Mouse (Mus musculus) mouse trophoblast stem cell (cell line): ENCODE measurements at regions not wholly inside any gene's neighbourhood (a gene's known extent, or its start where the extent isn't known, plus 50 kb on each side); places are given as distances from the start of the nearest gene placed in this dataset.

Experiments used
- in situ Hi-C, 2 experiments: fragments of 300-500 bp; cut with MseI, MboI; formaldehyde crosslinking; loops; 2 replicates in 1 of 2; 3 replicates in 1 of 2; pipeline ENCODE4 v1.15.1; 2025

GRCm38 (mm10) chr1:77568081-77568480, 53.2 kb upstream of the Epha4 start:
- in situ Hi-C loops: no loop called here

DNA sequence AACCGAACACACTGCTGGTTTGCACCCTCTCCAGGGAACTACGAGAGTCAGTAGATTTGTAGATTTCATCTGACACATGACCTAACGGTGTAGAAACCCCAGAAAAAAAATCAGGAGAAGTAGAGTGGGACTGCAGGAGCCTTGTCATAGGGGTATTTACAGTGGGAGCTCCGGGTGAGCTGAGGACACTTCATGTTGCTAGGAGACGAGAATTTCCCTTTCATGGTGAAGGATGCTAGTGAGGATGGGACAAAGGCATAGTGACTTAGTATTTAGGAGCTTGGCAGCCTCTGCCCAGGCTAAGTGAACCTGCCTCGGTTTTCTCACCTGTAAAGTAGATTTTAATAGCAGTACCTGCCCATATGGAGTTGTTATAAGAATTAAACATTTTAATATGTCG, 52.8 kb upstream of the Epha4 start:
- in situ Hi-C loops: no loop called here
